Mouse (Mus musculus): ENCODE results near the gene Mdfic. TPM values are rescaled to one million over a fixed set of nuclear protein-coding genes. Genes with fewer than 3 reads are reported as not detected.
A peak's percentile ranks its signal among the peaks of the same experiment; 100 is the strongest.
"Not testable (repeated sequence)": the region's sequence is repeated elsewhere in the genome, so short reads cannot be mapped to it uniquely, and the experiment has no call there.

Mdfic gene
- total RNA-seq (2014; rRNA removed) = 3.2 and 4.2 TPM in 2 replicates
- polyA plus RNA-seq (2015; fragmentation: Nextera tagmentation; extraction: Ambion mirVana) = 0.52 and 0.69 TPM in 2 replicates

DNA sequence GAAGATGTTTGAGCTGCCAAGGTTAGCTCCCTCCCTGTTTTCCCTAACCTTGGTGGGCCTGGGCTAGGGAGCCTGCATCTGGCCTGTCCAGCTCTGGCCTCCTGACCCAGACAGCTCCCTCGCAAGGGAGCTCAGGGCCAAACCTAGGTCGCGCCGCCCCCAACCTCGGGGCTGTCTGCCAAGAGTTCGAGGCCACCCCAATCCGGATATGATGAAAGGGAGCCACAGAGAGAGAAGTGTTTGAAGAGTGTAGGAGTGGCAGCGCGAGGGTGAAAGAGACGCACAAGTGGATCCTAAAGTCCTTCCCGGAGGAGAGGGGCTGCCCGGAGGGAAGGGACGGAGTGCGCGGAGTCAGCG, at the start of gene Mdfic:
Mdfic (plus strand) TSS at position 201 of the 357 bp plus-strand sequence.
- peak within 1 kb of the TSS; percentile 99 for H3K4me2 ChIP-seq (ENCODE audit: low read depth, low read length, poor library complexity, severe bottlenecking)
- WGBS = under 1% methylated on average over 14 of the region's 16 CpGs
- H3K4me1 ChIP-seq (ENCODE audit: insufficient read depth, low read length) = no peaks in the 10 kb centered on the region; the same call in 1 of the 2 replicates
- peak within 1 kb of the TSS; percentile 68 for H3K4me3 ChIP-seq (ENCODE audit: low read depth, low read length)
- no peaks in the 10 kb centered on the region for H3K9me3 ChIP-seq (ENCODE audit: low read length)
- no peak within 1 kb of the TSS for H3K27ac ChIP-seq (ENCODE audit: low read depth, low read length)
- peak; percentile 41 for ATAC-seq (ENCODE audit: low FRiP score)
- TF ChIP-seq CTCF (IDR thresholded peaks at IDR 0.05) = no peak
- peak; percentile 1 for DNase-seq (ENCODE audit: low spot score)
- peak within 1 kb of the TSS; percentile 52 for H3K9ac ChIP-seq (replicated peaks; ENCODE audit: low read length, poor library complexity, severe bottlenecking)
- H3K27me3 ChIP-seq (ENCODE audit: insufficient read depth, low read length) = peaks cover 7% of the 10 kb centered on the region; the same call in 1 of the 2 replicates
- H3K36me3 ChIP-seq (ENCODE audit: insufficient read depth, low read length) = no peaks in the 10 kb centered on the region

DNA sequence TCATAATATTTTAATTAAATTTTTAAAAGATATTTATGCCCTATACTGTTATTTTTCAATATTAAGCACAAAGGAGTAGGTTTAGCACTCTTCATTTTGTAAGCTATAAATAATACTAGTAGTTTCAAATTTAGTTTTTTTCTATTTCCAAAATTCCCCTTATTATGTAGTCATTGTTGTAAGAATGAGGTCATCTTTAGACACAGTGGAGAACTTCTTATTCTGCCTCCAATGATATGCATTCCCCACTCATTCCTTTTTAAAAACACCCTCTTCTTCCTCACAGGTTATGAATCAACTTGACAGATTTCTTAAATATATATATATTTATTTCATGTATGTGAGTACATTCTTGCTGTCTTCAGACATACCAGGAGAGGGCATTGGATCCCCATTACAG, 49.1 kb upstream of the Mdfic start:
- no peaks in the 10 kb centered on the region for H3K4me1 ChIP-seq (ENCODE audit: insufficient read depth, low read length)
- H3K4me3 ChIP-seq (ENCODE audit: low read depth, low read length) = no peak overlapping the region
- no peak overlapping the region for H3K4me2 ChIP-seq (ENCODE audit: low read depth, low read length, poor library complexity, severe bottlenecking)
- no peak overlapping the region for H3K27ac ChIP-seq (ENCODE audit: low read depth, low read length)
- no peak for DNase-seq (ENCODE audit: low spot score)
- no peak overlapping the region for H3K9ac ChIP-seq (replicated peaks; ENCODE audit: low read length, poor library complexity, severe bottlenecking)
- no peak for ATAC-seq (ENCODE audit: low FRiP score)
- no peaks in the 10 kb centered on the region for H3K36me3 ChIP-seq (ENCODE audit: insufficient read depth, low read length)
- no peak for TF ChIP-seq CTCF (IDR thresholded peaks at IDR 0.05)
- no peaks in the 10 kb centered on the region for H3K9me3 ChIP-seq (ENCODE audit: low read length)
- H3K27me3 ChIP-seq (ENCODE audit: insufficient read depth, low read length) = no peaks in the 10 kb centered on the region

DNA sequence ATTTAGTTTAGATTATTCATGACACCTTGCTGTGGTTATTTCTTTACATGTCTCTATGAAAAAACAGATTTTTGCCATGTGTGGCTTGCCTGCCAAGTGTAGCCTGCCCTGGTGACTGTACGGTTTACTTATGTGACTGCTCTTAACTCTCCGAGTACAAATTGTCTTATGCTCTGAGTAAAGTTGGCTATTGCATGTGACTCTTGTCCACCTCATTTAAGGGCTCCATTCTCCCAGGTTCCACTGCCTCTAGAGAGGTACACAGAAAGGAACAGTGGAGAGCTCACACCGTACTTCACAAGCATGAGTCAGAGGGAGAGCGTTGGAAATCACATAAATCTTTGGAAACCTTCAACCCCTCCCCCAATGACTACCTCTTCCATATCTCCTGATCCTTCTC, 10.4 kb upstream of the Mdfic start:
- DNase-seq (ENCODE audit: low spot score) = no peak
- Histone ChIP-seq H3K27me3 (ENCODE audit: insufficient read depth, low read length) (no peaks in the 10 kb centered on the region), H3K4me3 (ENCODE audit: low read depth, low read length) (no peak overlapping the region), H3K9ac (replicated peaks; ENCODE audit: low read length, poor library complexity, severe bottlenecking) (no peak overlapping the region), H3K36me3 (ENCODE audit: insufficient read depth, low read length) (no peaks in the 10 kb centered on the region), H3K4me2 (ENCODE audit: low read depth, low read length, poor library complexity, severe bottlenecking) (no peak overlapping the region), H3K9me3 (ENCODE audit: low read length) (no peaks in the 10 kb centered on the region), H3K4me1 (ENCODE audit: insufficient read depth, low read length) (no peaks in the 10 kb centered on the region), H3K27ac (ENCODE audit: low read depth, low read length) (no peak overlapping the region)
- 96% methylated on average over 4 of the region's 4 CpGs for WGBS
- ATAC-seq (ENCODE audit: low FRiP score) = no peak
- no peak for TF ChIP-seq CTCF (IDR thresholded peaks at IDR 0.05)

DNA sequence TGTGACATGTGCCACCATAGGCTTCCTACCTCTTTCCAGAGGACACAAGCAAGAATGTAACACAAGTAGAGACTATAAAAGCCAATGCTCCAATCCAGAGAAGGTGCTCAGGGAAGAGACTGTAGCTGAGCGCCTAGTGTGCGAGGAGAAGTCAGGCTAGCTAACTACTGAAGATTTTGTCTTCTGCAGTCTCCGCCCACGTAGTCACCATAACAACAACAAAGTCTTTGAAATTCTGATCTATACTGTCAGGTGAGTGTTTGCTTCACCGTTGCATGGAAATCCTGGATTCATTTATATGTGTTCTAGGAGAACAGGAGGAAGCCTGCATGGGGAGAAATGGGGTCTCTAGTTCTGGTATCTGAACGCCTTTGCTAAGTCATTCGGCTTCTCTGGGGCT, 9.8 kb upstream of the Mdfic start:
- Histone ChIP-seq H3K9ac (replicated peaks; ENCODE audit: low read length, poor library complexity, severe bottlenecking) (no peak overlapping the region), H3K27ac (ENCODE audit: low read depth, low read length) (no peak overlapping the region), H3K36me3 (ENCODE audit: insufficient read depth, low read length) (no peaks in the 10 kb centered on the region), H3K4me3 (ENCODE audit: low read depth, low read length) (no peak overlapping the region), H3K27me3 (ENCODE audit: insufficient read depth, low read length) (no peaks in the 10 kb centered on the region), H3K4me1 (ENCODE audit: insufficient read depth, low read length) (no peaks in the 10 kb centered on the region), H3K4me2 (ENCODE audit: low read depth, low read length, poor library complexity, severe bottlenecking) (no peak overlapping the region), H3K9me3 (ENCODE audit: low read length) (no peaks in the 10 kb centered on the region)
- no peak for TF ChIP-seq CTCF (IDR thresholded peaks at IDR 0.05)
- no peak for DNase-seq (ENCODE audit: low spot score)
- ATAC-seq (ENCODE audit: low FRiP score) = no peak
- 88% methylated on average over 7 of the region's 7 CpGs for WGBS

- no peak overlapping the region for H3K4me3 ChIP-seq (ENCODE audit: low read depth, low read length)
- no peak overlapping the region for H3K4me2 ChIP-seq (ENCODE audit: low read depth, low read length, poor library complexity, severe bottlenecking)
- H3K27me3 ChIP-seq (ENCODE audit: insufficient read depth, low read length) = no peaks in the 10 kb centered on the region
- H3K9ac ChIP-seq (replicated peaks; ENCODE audit: low read length, poor library complexity, severe bottlenecking) = no peak overlapping the region
- H3K27ac ChIP-seq (ENCODE audit: low read depth, low read length) = no peak overlapping the region
- 41% methylated on average over 2 of the region's 2 CpGs for WGBS
- no peaks in the 10 kb centered on the region for H3K9me3 ChIP-seq (ENCODE audit: low read length)
- no peaks in the 10 kb centered on the region for H3K36me3 ChIP-seq (ENCODE audit: insufficient read depth, low read length)
- TF ChIP-seq CTCF (IDR thresholded peaks at IDR 0.05) = no peak
- ATAC-seq (ENCODE audit: low FRiP score) = no peak
- H3K4me1 ChIP-seq (ENCODE audit: insufficient read depth, low read length) = no peaks in the 10 kb centered on the region
- no peak for DNase-seq (ENCODE audit: low spot score)
Observed at GRCm38 (mm10) chr6:15712860-15713385, 7.5 kb upstream of the Mdfic start.

DNA sequence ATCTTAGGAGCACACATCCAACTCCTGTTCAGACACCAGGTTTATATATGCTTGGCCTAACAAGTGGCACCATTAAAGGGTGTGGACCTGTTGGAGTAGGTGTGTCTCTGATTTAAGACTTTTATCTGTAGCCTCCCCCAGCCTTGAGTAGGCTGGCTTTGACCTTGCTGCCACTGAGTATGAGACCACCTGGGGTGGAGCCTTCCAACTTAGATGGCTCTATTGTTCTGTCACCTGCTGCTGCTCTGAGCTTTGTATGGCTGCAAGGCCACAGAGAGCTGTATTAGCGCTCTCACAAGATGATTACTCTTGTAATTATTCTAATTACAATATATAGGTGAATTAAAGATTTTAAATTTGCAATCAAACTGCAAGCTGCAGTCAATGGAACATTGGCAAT, 6.4 kb upstream of the Mdfic start:
- H3K9ac ChIP-seq (replicated peaks; ENCODE audit: low read length, poor library complexity, severe bottlenecking); H3K9me3 ChIP-seq (ENCODE audit: low read length); H3K27ac ChIP-seq (ENCODE audit: low read depth, low read length); H3K4me2 ChIP-seq (ENCODE audit: low read depth, low read length, poor library complexity, severe bottlenecking); H3K36me3 ChIP-seq (ENCODE audit: insufficient read depth, low read length); H3K27me3 ChIP-seq (ENCODE audit: insufficient read depth, low read length); H3K4me3 ChIP-seq (ENCODE audit: low read depth, low read length); DNase-seq (ENCODE audit: low spot score); ATAC-seq (ENCODE audit: low FRiP score); H3K4me1 ChIP-seq (ENCODE audit: insufficient read depth, low read length): not testable (repeated sequence)
- WGBS = 69% methylated on average over 1 of the region's 1 CpGs
